Mouse (Mus musculus): Measurements from ENCODE around the gene Nfx1.

Gene Nfx1

GRCm38 (mm10) chr4:41046254-41046795, 75.6 kb downstream of the Nfx1 start:
- no peak for DNase-seq (ENCODE audit: low spot score in 2 of 2)

- DNase-seq (ENCODE audit: low spot score in 2 of 2) = no peak
Measured at GRCm38 (mm10) chr4:41047524-41048271, 77.0 kb downstream of the Nfx1 start, which contains the start of gene Aqp7. TSS of gene Aqp7 (minus strand) at chr4:41048139.

- DNase-seq (ENCODE audit: low spot score in 2 of 2) = no peak
Measured at GRCm38 (mm10) chr4:41048926-41049325, 78.2 kb downstream of the Nfx1 start.

GRCm38 (mm10) chr4:41050726-41051675, 80.3 kb downstream of the Nfx1 start:
- DNase-seq (ENCODE audit: low spot score in 2 of 2) = peak; percentile 47 to 66

GRCm38 (mm10) chr4:41051781-41052180, 81.1 kb downstream of the Nfx1 start:
- DNase-seq (ENCODE audit: low spot score in 2 of 2) = no peak

GRCm38 (mm10) chr4:41055111-41055510, 84.4 kb downstream of the Nfx1 start:
- DNase-seq (ENCODE audit: low spot score in 2 of 2) = no peak

GRCm38 (mm10) chr4:41056253-41056652, 85.5 kb downstream of the Nfx1 start:
- no peak for DNase-seq (ENCODE audit: low spot score in 2 of 2)

GRCm38 (mm10) chr4:41056742-41057332, 86.1 kb downstream of the Nfx1 start:
- DNase-seq (ENCODE audit: low spot score in 2 of 2) = no peak

- no peak for DNase-seq (ENCODE audit: low spot score in 2 of 2)
Measured at GRCm38 (mm10) chr4:41057361-41057760, 86.7 kb downstream of the Nfx1 start.

GRCm38 (mm10) chr4:41063351-41063750, 92.6 kb downstream of the Nfx1 start:
- DNase-seq (ENCODE audit: low spot score in 2 of 2) = no peak

GRCm38 (mm10) chr4:41063894-41064673, 93.4 kb downstream of the Nfx1 start:
- peak in 1 of 2 experiments; percentile 24 for DNase-seq (ENCODE audit: low spot score in 2 of 2)

GRCm38 (mm10) chr4:41065196-41065595, 94.5 kb downstream of the Nfx1 start:
- DNase-seq (ENCODE audit: low spot score in 2 of 2) = no peak

- DNase-seq (ENCODE audit: low spot score in 2 of 2) = no peak
Measured at GRCm38 (mm10) chr4:41071500-41072429, 101.1 kb downstream of the Nfx1 start.

- no peak for DNase-seq (ENCODE audit: low spot score in 2 of 2)
Measured at GRCm38 (mm10) chr4:41073008-41073817, 102.5 kb downstream of the Nfx1 start.

- no peak for DNase-seq (ENCODE audit: low spot score in 2 of 2)
Measured at GRCm38 (mm10) chr4:41074461-41074860, 103.8 kb downstream of the Nfx1 start.
